Mouse (Mus musculus) lung, postnatal 36 days (tissue): Measurements from ENCODE around the gene Drg2.
"Not testable (repeated sequence)": the region's sequence is repeated elsewhere in the genome, so short reads cannot be mapped to it uniquely, and the experiment has no call there.

ENCODE experiments used
- DNase-seq: peaks from one replicate; pipeline ENCODE4 v3.0.0; 2022; ENCODE audit warnings: mixed read lengths

Gene Drg2

GRCm38 (mm10) chr11:60454080-60454744 lies at the start of gene Drg2:
Drg2 (plus strand) TSS chr11:60454591.
- DNase-seq: peak; percentile 89

- no peak for DNase-seq
Measured at GRCm38 (mm10) chr11:60406606-60407005, 47.8 kb upstream of the Drg2 start.

GRCm38 (mm10) chr11:60412173-60412572 lies 42.2 kb upstream of the Drg2 start:
- peak; percentile 92 for DNase-seq

GRCm38 (mm10) chr11:60412921-60413320 lies 41.5 kb upstream of the Drg2 start:
- no peak for DNase-seq

DNA sequence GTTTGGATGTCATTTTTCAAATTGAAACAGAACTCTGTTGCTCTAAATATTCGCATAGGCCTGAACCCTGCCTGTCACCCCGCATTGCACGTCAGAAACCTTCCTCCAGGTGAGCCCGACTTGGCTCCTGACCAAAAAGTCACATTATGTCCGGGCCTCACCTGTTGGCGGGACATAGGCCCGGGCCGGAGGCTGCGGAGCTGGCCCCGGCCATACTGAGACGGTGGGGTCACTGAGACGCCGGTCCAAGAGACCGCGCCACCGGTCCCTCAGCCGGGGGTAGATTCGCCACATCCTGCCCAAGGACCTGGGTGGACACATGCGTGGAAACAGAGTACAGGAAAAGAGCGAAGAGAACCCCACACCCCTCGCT lies 37.8 kb upstream of the Drg2 start:
- no peak for DNase-seq

DNA sequence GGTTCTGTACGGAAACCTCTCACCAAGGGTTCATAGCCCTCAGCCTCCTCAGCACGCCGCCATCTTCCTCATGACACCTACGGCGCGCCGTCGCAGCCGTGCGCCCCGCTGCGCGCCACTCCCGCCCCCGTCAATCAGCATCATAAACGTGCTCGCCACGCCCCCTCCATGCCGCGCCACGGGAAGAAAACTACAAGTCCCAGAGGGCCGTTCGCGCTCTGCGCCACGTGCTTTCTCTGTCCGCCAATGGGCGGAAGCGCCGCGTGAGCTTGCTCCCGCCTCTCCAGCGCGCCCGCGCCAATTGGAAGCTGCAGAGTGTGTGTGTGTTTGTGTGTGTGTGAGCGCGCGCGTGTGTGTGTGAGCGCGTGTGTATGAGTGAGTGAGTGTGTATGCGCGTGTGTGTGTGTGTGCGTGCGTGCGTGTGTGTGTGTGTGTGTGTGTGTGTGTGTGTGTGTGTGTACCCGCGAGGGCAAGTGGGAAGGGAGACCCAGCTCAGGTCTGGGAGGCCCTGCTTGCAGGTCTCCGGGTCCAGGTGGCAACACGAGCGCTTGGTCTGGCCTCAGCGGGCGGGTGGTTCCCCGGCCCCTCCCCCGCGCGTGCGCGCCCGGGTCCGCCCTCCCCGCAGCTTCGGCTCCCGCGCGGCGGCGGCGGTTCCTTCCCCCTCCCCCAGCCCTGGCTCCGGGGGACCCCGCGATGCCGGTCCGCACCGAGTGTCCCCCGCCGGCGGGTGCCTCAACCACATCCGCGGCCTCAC lies 37.3 kb upstream of the Drg2 start, which contains the start of gene Gid4:
Gene Gid4 (plus strand): TSS at position 183 of the 754 bp plus-strand sequence.
- DNase-seq: peak; percentile 99

- peak; percentile 14 for DNase-seq
Measured at GRCm38 (mm10) chr11:60417717-60418472, 36.5 kb upstream of the Drg2 start, which contains the start of gene Atpaf2. Atpaf2 (minus strand) TSS chr11:60418457.

GRCm38 (mm10) chr11:60418473-60418803 lies 36.0 kb upstream of the Drg2 start:
- peak; percentile 0 for DNase-seq

GRCm38 (mm10) chr11:60422046-60422668 lies 32.2 kb upstream of the Drg2 start:
- DNase-seq: peak; percentile 15

- DNase-seq: no peak
Measured at GRCm38 (mm10) chr11:60423006-60423405, 31.4 kb upstream of the Drg2 start.

DNA sequence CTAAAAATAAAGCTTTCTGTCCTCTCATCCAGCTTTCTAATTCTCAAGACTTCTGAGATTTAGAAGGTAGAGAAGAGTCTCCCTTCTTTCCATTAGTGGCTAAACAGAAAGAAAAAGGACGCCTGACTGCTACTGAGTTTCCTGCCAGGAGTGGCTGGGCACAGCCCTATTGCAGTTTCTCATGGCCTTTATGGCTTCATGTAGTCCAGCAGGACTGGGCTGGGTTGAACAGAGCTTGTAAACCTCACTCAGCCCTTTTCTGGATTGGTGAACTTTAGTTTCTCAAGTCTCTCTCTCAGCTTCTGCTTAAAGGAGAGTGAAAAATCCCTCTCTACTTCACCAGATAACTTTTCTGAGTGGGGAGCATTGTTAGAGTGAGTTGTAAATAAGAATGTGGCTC lies 28.0 kb upstream of the Drg2 start:
- DNase-seq: no peak

DNA sequence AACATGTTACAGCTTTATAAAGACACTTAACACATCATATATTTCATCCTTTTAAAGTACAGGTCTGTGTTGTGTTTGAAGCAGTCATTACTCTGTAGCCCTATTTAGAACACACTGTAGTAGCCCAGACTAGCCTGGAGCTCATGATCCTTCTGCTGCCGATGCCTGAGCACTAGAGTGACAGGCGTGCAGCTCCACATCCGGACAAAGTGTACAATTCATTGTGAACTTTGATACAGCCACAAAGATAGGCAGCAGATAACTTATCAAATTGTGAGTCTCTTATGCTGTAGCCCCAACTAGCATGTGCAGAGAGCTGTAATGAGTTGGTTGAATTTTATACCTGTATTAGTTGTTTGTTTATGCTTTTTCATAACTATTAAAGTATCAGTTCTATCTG lies 26.8 kb upstream of the Drg2 start:
- DNase-seq: no peak

- DNase-seq: no peak
Measured at GRCm38 (mm10) chr11:60433501-60433900, 20.9 kb upstream of the Drg2 start.

DNA sequence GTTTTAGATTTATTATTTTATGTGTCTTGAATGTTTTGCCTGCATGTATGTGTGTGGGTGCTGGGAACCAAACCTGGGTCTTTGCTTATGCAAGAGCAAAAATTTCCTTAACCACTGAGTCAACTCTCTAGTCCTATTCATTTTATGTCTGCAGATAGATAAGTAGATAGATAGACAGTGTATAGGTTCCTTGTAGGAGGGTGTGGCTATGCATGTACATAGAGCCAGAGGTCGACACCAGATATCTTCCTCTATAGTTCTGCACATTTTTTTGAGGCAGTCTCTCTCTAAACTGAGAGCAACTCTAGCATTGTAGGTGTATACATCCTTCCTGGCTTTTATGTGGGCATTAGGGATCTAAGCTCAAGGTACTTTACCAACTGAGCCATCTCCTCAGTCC lies 19.3 kb upstream of the Drg2 start:
- DNase-seq: no peak

- DNase-seq: no peak
Measured at GRCm38 (mm10) chr11:60436618-60437017, 17.8 kb upstream of the Drg2 start.

- DNase-seq: not testable (repeated sequence)
Measured at GRCm38 (mm10) chr11:60439621-60440020, 14.8 kb upstream of the Drg2 start.

- peak; percentile 56 for DNase-seq
Measured at GRCm38 (mm10) chr11:60440176-60440575, 14.2 kb upstream of the Drg2 start.

GRCm38 (mm10) chr11:60442896-60443295 lies 11.5 kb upstream of the Drg2 start:
- no peak for DNase-seq

GRCm38 (mm10) chr11:60444007-60444406 lies 10.4 kb upstream of the Drg2 start:
- DNase-seq: no peak

GRCm38 (mm10) chr11:60454745-60455087 lies 325 bp downstream of the Drg2 start:
- DNase-seq: no peak

- no peak for DNase-seq
Measured at GRCm38 (mm10) chr11:60457973-60458372, 3.6 kb downstream of the Drg2 start.

DNA sequence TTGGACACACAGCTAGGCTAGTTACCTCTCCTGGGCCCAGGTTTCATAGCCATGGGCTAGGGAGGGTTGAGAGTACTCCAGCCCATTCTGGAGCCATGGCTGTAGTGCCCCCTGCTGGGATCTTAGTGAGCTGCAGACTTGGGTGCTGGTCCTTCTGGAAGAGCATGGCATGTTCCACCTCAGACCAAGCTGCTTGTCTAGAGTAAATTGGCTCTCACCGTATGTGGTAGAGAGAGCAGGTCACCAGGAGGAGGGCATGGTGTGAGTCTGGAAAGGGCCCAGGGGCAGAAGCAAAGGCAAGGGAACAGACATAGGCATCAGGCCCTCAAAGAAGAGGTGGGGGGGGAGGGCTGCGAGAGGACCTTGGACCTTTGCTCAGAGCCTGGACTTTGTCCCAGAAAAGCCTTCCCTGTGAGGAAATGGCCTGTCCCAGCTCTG lies 11.6 kb downstream of the Drg2 start:
- peak; percentile 45 for DNase-seq

DNA sequence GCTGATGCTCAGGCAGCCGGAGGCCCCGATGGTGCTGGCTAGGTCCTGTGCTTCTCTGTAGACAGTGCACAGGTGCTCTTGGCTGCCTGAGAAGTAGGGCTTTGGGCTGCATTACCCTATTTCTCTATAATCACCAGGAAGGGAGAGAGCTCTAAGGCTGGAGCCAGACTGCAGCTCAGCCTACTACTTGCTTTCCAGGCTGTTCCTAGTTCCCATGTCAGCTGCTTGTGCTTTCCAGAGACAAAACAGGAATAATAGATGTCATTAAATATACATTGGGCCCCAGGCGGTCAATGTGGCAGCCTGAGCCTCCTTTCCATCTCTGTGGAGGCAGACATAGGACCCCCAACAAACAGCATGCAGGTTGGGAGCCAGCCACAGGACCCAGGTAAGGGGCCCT lies 14.6 kb downstream of the Drg2 start, which contains the start of gene Myo15:
Gene Myo15 (plus strand): TSS at position 301 of the 400 bp plus-strand sequence.
- no peak for DNase-seq
